25 mouse cellular contexts compared by ENCODE assay signal in genomic region chr10:74976429-74976828, GRCm38 (mm10). TPM values are rescaled to one million over a fixed set of nuclear protein-coding genes. Genes with fewer than 3 reads are reported as not detected.
"Had no signal": no experiment of that assay in that cellular context is flagged by ENCODE, and none has a peak within 500 bp of the region (broad histone marks: within the 10 kb centered on the region; RNA-seq: fewer than 3 reads in every experiment).

No protein-coding gene starts in this region.

- H3K4me1 ChIP-seq: liver, embryonic 15.5 days; lung, embryonic 15.5 days had no signal

- H3K36me3 ChIP-seq: liver, embryonic 15.5 days; lung, embryonic 15.5 days; midbrain, embryonic 15.5 days; neural tube, embryonic 12.5 days had no signal

- H3K9me3 ChIP-seq: liver, embryonic 15.5 days; lung, embryonic 15.5 days; midbrain, embryonic 13.5 days; midbrain, embryonic 15.5 days; neural tube, embryonic 12.5 days had no signal

- DNase-seq: liver, postnatal 0 days; lung, adult 2 months; lung, postnatal 14 days; lung, postnatal 36 days; right cerebral cortex, adult 18-20 months; right cerebral cortex, postnatal 25 days; right cerebral cortex, postnatal 4 days; spleen, adult 18-20 months; thymus, adult 18-20 months; thymus, postnatal 14 days; thymus, postnatal 36 days had no signal

- H3K9ac ChIP-seq: liver, embryonic 15.5 days; liver, postnatal 0 days; lung, embryonic 15.5 days; midbrain, embryonic 13.5 days; midbrain, embryonic 15.5 days; neural tube, embryonic 12.5 days had no signal

- H3K4me3 ChIP-seq: liver, embryonic 15.5 days; lung, embryonic 15.5 days; midbrain, embryonic 13.5 days; midbrain, embryonic 15.5 days; neural tube, embryonic 12.5 days had no signal

- ATAC-seq: liver, postnatal 0 days; lung, postnatal 0 days; midbrain, embryonic 13.5 days; midbrain, embryonic 15.5 days had no signal

- H3K27ac ChIP-seq: liver, embryonic 15.5 days; lung, embryonic 15.5 days; macrophage; midbrain, embryonic 13.5 days; midbrain, embryonic 15.5 days; neural tube, embryonic 12.5 days had no signal

- H3K4me2 ChIP-seq: liver, embryonic 15.5 days; lung, embryonic 15.5 days; midbrain, embryonic 11.5 days; midbrain, embryonic 13.5 days; midbrain, embryonic 15.5 days; neural tube, embryonic 12.5 days had no signal

- H3K27me3 ChIP-seq: liver, embryonic 15.5 days; lung, embryonic 15.5 days; midbrain, embryonic 13.5 days; midbrain, embryonic 15.5 days; neural tube, embryonic 12.5 days had no signal

RNA-seq across cellular contexts. Expression of gene Gnaz, which starts 9.5 kb away (rescaled TPM):
- polyA plus RNA-seq: liver, adult 2 months had no signal

RNA-seq across cellular contexts. Expression of gene Rsph14, which starts 56.0 kb away (rescaled TPM):
- total RNA-seq: liver, adult 2 months; monocyte, adult 5-6 weeks; neutrophil, adult 5-6 weeks had no signal
- polyA plus RNA-seq: liver, adult 2 months; liver, embryonic 15.5 days; liver, postnatal 0 days; macrophage; midbrain, embryonic 11.5 days; neural tube, embryonic 12.5 days; small intestine, adult 2 months; stomach, embryonic 14.5 days; stomach, embryonic 16.5 days had no signal
